Mouse (Mus musculus): ENCODE data around the gene Casd1.
A peak's percentile ranks its signal among the peaks of the same experiment; 100 is the strongest.

Gene Casd1

GRCm38 (mm10) chr6:4597711-4598110, 2.9 kb upstream of the Casd1 start:
- H3K36me3 ChIP-seq (ENCODE audit: control insufficient read depth, insufficient read depth, low read length, poor library complexity, severe bottlenecking) = no peaks in the 10 kb centered on the region
- no peak for DNase-seq (ENCODE audit: low read depth, low spot score)
- H3K27me3 ChIP-seq (ENCODE audit: control insufficient read depth, insufficient read depth, low read length, poor library complexity, severe bottlenecking) = no peaks in the 10 kb centered on the region

GRCm38 (mm10) chr6:4600085-4600657, 468 bp upstream of the Casd1 start:
- no peak for DNase-seq (ENCODE audit: low read depth, low spot score)
- no peaks in the 10 kb centered on the region for H3K36me3 ChIP-seq (ENCODE audit: control insufficient read depth, insufficient read depth, low read length, poor library complexity, severe bottlenecking)
- H3K27me3 ChIP-seq (ENCODE audit: control insufficient read depth, insufficient read depth, low read length, poor library complexity, severe bottlenecking) = no peaks in the 10 kb centered on the region

- no peak for DNase-seq (ENCODE audit: low read depth, low spot score)
- H3K27me3 ChIP-seq (ENCODE audit: control insufficient read depth, insufficient read depth, low read length, poor library complexity, severe bottlenecking) = no peaks in the 10 kb centered on the region
- H3K36me3 ChIP-seq (ENCODE audit: control insufficient read depth, insufficient read depth, low read length, poor library complexity, severe bottlenecking) = no peaks in the 10 kb centered on the region
Measured at GRCm38 (mm10) chr6:4601297-4601931, 775 bp downstream of the Casd1 start.

- DNase-seq (ENCODE audit: low read depth, low spot score) = no peak
- Histone ChIP-seq H3K27me3 (ENCODE audit: control insufficient read depth, insufficient read depth, low read length, poor library complexity, severe bottlenecking) (no peaks in the 10 kb centered on the region), H3K36me3 (ENCODE audit: control insufficient read depth, insufficient read depth, low read length, poor library complexity, severe bottlenecking) (no peaks in the 10 kb centered on the region)
Measured at GRCm38 (mm10) chr6:4602012-4602411, 1.4 kb downstream of the Casd1 start.

- no peaks in the 10 kb centered on the region for H3K36me3 ChIP-seq (ENCODE audit: control insufficient read depth, insufficient read depth, low read length, poor library complexity, severe bottlenecking)
- DNase-seq (ENCODE audit: low read depth, low spot score) = no peak
Measured at GRCm38 (mm10) chr6:4606394-4606793, 5.8 kb downstream of the Casd1 start.

GRCm38 (mm10) chr6:4610216-4610896, 9.7 kb downstream of the Casd1 start:
- H3K27me3 ChIP-seq (ENCODE audit: control insufficient read depth, insufficient read depth, low read length, poor library complexity, severe bottlenecking) = no peaks in the 10 kb centered on the region
- H3K36me3 ChIP-seq (ENCODE audit: control insufficient read depth, insufficient read depth, low read length, poor library complexity, severe bottlenecking) = no peaks in the 10 kb centered on the region
- DNase-seq (ENCODE audit: low read depth, low spot score) = no peak

More at GRCm38 (mm10) chr6:4606394-4606793, 5.8 kb downstream of the Casd1 start:
- no peaks in the 10 kb centered on the region for H3K27me3 ChIP-seq (ENCODE audit: control insufficient read depth, insufficient read depth, low read length, poor library complexity, severe bottlenecking)

- no peaks in the 10 kb centered on the region for H3K36me3 ChIP-seq (ENCODE audit: control insufficient read depth, insufficient read depth, low read length, poor library complexity, severe bottlenecking)
- no peaks in the 10 kb centered on the region for H3K27me3 ChIP-seq (ENCODE audit: control insufficient read depth, insufficient read depth, low read length, poor library complexity, severe bottlenecking)
- DNase-seq (ENCODE audit: low read depth, low spot score) = no peak
Measured at GRCm38 (mm10) chr6:4611853-4612252, 11.2 kb downstream of the Casd1 start.

- Histone ChIP-seq H3K27me3 (ENCODE audit: control insufficient read depth, insufficient read depth, low read length, poor library complexity, severe bottlenecking) (no peaks in the 10 kb centered on the region), H3K36me3 (ENCODE audit: control insufficient read depth, insufficient read depth, low read length, poor library complexity, severe bottlenecking) (no peaks in the 10 kb centered on the region)
- DNase-seq (ENCODE audit: low read depth, low spot score) = no peak
Measured at GRCm38 (mm10) chr6:4612431-4612830, 11.8 kb downstream of the Casd1 start.

GRCm38 (mm10) chr6:4617911-4618310, 17.3 kb downstream of the Casd1 start:
- Histone ChIP-seq H3K36me3 (ENCODE audit: control insufficient read depth, insufficient read depth, low read length, poor library complexity, severe bottlenecking) (0 out of 2 replicates have a peak, but pooled peaks cover 4% of the 10 kb centered on the region), H3K27me3 (ENCODE audit: control insufficient read depth, insufficient read depth, low read length, poor library complexity, severe bottlenecking) (no peaks in the 10 kb centered on the region)
- peak; percentile 25 for DNase-seq (ENCODE audit: low read depth, low spot score)

GRCm38 (mm10) chr6:4631464-4631863, 30.8 kb downstream of the Casd1 start:
- peaks cover 1% of the 10 kb centered on the region; the same call in 1 of the 2 replicates for H3K36me3 ChIP-seq (ENCODE audit: control insufficient read depth, insufficient read depth, low read length, poor library complexity, severe bottlenecking)
- no peak for DNase-seq (ENCODE audit: low read depth, low spot score)
- no peaks in the 10 kb centered on the region for H3K27me3 ChIP-seq (ENCODE audit: control insufficient read depth, insufficient read depth, low read length, poor library complexity, severe bottlenecking)

- Histone ChIP-seq H3K27me3 (ENCODE audit: control insufficient read depth, insufficient read depth, low read length, poor library complexity, severe bottlenecking) (no peaks in the 10 kb centered on the region), H3K36me3 (ENCODE audit: control insufficient read depth, insufficient read depth, low read length, poor library complexity, severe bottlenecking) (no peaks in the 10 kb centered on the region)
- no peak for DNase-seq (ENCODE audit: low read depth, low spot score)
Measured at GRCm38 (mm10) chr6:4633189-4633588, 32.5 kb downstream of the Casd1 start.

GRCm38 (mm10) chr6:4634804-4635203, 34.2 kb downstream of the Casd1 start:
- DNase-seq (ENCODE audit: low read depth, low spot score) = no peak
- Histone ChIP-seq H3K36me3 (ENCODE audit: control insufficient read depth, insufficient read depth, low read length, poor library complexity, severe bottlenecking) (0 out of 2 replicates have a peak, but pooled peaks cover 2% of the 10 kb centered on the region), H3K27me3 (ENCODE audit: control insufficient read depth, insufficient read depth, low read length, poor library complexity, severe bottlenecking) (no peaks in the 10 kb centered on the region)

GRCm38 (mm10) chr6:4642068-4642467, 41.4 kb downstream of the Casd1 start:
- no peak for DNase-seq (ENCODE audit: low read depth, low spot score)
- Histone ChIP-seq H3K36me3 (ENCODE audit: control insufficient read depth, insufficient read depth, low read length, poor library complexity, severe bottlenecking) (peaks cover 4% of the 10 kb centered on the region; the same call in 1 of the 2 replicates), H3K27me3 (ENCODE audit: control insufficient read depth, insufficient read depth, low read length, poor library complexity, severe bottlenecking) (no peaks in the 10 kb centered on the region)

- H3K27me3 ChIP-seq (ENCODE audit: control insufficient read depth, insufficient read depth, low read length, poor library complexity, severe bottlenecking) = no peaks in the 10 kb centered on the region
- DNase-seq (ENCODE audit: low read depth, low spot score) = no peak
- H3K36me3 ChIP-seq (ENCODE audit: control insufficient read depth, insufficient read depth, low read length, poor library complexity, severe bottlenecking) = no peaks in the 10 kb centered on the region; the same call in 1 of the 2 replicates
Measured at GRCm38 (mm10) chr6:4647351-4647750, 46.7 kb downstream of the Casd1 start.

- no peaks in the 10 kb centered on the region for H3K36me3 ChIP-seq (ENCODE audit: control insufficient read depth, insufficient read depth, low read length, poor library complexity, severe bottlenecking)
- no peaks in the 10 kb centered on the region for H3K27me3 ChIP-seq (ENCODE audit: control insufficient read depth, insufficient read depth, low read length, poor library complexity, severe bottlenecking)
- no peak for DNase-seq (ENCODE audit: low read depth, low spot score)
Measured at GRCm38 (mm10) chr6:4652596-4653134, 52.0 kb downstream of the Casd1 start.
